Mouse (Mus musculus) limb, embryonic 14.5 days (tissue): ENCODE measurements at regions not wholly inside any gene's neighbourhood (a gene's known extent, or its start where the extent isn't known, plus 50 kb on each side); places are given as distances from the start of the nearest gene placed in this dataset.

Experiments
- ATAC-seq: fragments of 200-750 bp; cut with Nextera tagmentation; 2 replicates; pipeline ENCODE4 v1.8.0; 2017; ENCODE audit warnings: low read depth, moderate number of reproducible peaks, moderate TSS enrichment; ENCODE audit not compliant: low FRiP score
- DNase-seq: peaks from one replicate; pipeline ENCODE4 v3.0.0-alpha.2; 2015; ENCODE audit warnings: low spot score
- H3K27ac ChIP-seq: fragments of 300-500 bp; sonication (generic); replicated peaks from 2 replicates; pipeline ENCODE4 v1.5.1; 2014; ENCODE audit warnings: low read depth, mild to moderate bottlenecking, low read length, moderate library complexity, mixed read lengths
- H3K27me3 ChIP-seq: fragments of 300-500 bp; sonication (generic); 2 replicates; pipeline ENCODE4 v1.6.1; 2014; ENCODE audit warnings: low read length, mixed read lengths; ENCODE audit not compliant: control insufficient read depth, insufficient read depth
- H3K36me3 ChIP-seq: fragments of 300-500 bp; sonication (generic); 2 replicates; pipeline ENCODE4 v1.6.1; 2014; ENCODE audit warnings: mild to moderate bottlenecking, low read length, moderate library complexity, mixed read lengths; ENCODE audit not compliant: control insufficient read depth, insufficient read depth
- H3K4me1 ChIP-seq: fragments of 300-500 bp; sonication (generic); 2 replicates; pipeline ENCODE4 v1.6.1; 2014; ENCODE audit warnings: antibody characterized with exemption, low read length, mixed read lengths; ENCODE audit not compliant: control insufficient read depth, insufficient read depth
- H3K4me2 ChIP-seq: fragments of 300-500 bp; sonication (generic); replicated peaks from 2 replicates; pipeline ENCODE4 v1.6.1; 2014; ENCODE audit warnings: low read depth, mild to moderate bottlenecking, low read length, moderate library complexity; ENCODE audit not compliant: severe bottlenecking
- H3K4me3 ChIP-seq: fragments of 300-500 bp; sonication (generic); replicated peaks from 2 replicates; pipeline ENCODE4 v1.5.1; 2014; ENCODE audit warnings: low read length
- H3K9ac ChIP-seq: fragments of 300-500 bp; sonication (generic); 2 replicates; pipeline ENCODE4 v1.6.1; 2014; ENCODE audit warnings: mild to moderate bottlenecking, low read depth, low read length, moderate library complexity; ENCODE audit not compliant: severe bottlenecking
- H3K9me3 ChIP-seq: fragments of 300-500 bp; sonication (generic); 2 replicates; pipeline ENCODE4 v1.6.1; 2016; ENCODE audit warnings: low read length; ENCODE audit not compliant: control insufficient read depth
- POLR2A ChIP-seq: fragments of 200-500 bp; IDR thresholded peaks from 2 replicates; pipeline ENCODE4 v1.8.0; 2012; ENCODE audit warnings: inconsistent platforms, mild to moderate bottlenecking, moderate library complexity, borderline replicate concordance; ENCODE audit not compliant: insufficient read depth, insufficient read length; ENCODE audit errors: extremely low read depth
- WGBS: fragments of 180-500 bp; shearing (Covaris S2); extraction: QIAGEN DNeasy Blood & Tissue Kit; methylation state at CpG from one replicate; pipeline ENCODE4 v1.1.7; 2014; 5-methylcytosine and 5-hydroxymethylcytosine counted together

DNA sequence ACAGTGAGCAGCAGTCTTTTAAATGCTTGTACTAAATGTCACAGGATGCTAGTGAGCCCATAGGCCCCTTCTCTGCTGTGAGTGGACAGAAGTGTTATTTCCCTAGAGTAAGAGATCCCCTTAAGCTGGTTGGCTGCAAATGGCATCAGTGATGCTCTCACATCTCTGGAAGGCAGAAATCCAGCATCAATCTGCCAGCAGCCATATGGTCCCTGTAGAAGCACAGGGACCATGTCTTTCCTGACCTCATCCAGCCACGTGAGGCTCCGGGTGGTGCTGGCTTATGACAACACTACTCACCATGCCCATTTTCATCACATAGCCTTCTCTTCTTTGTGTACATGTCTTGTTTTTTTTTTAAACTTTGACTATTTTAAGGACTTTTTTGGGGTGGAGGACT is 138.9 kb upstream of the Cachd1 start:
- Histone ChIP-seq H3K4me1 (no peaks in the 10 kb centered on the region), H3K9me3 (no peaks in the 10 kb centered on the region), H3K4me3 (no peak overlapping the region), H3K27me3 (no peaks in the 10 kb centered on the region), H3K36me3 (no peaks in the 10 kb centered on the region), H3K9ac (no peak overlapping the region), H3K4me2 (no peak overlapping the region), H3K27ac (no peak overlapping the region)
- ATAC-seq (no peak), DNase-seq (no peak)
- TF ChIP-seq POLR2A, result no peak
- 91% methylated on average over 2 of the region's 2 CpGs for WGBS

DNA sequence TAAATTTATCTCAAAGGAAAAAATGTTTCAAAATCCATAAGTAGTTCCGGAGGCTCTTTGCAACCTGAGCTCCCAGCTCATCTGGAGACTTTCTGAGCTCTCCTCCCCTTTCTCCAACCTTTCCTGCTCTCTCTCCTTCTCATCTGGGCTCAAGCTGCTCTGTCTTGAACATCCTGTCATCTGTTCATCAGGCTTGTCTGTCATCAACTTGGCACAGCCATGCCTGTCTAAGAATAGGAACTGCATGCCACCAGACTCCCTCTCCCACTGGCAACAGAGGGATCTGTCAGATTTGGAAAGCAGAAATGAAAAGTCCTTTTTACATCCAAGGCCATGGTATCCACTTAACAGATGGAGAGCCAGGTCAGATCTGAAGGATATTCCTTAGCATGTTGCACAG is 115.3 kb upstream of the Cachd1 start:
- H3K9ac ChIP-seq, result no peak overlapping the region
- 0 out of 2 replicates have a peak, but pooled peaks cover 3% of the 10 kb centered on the region for H3K4me1 ChIP-seq
- H3K4me2 ChIP-seq, result no peak overlapping the region
- DNase-seq (no peak), ATAC-seq (no peak)
- no peak overlapping the region for H3K27ac ChIP-seq
- no peaks in the 10 kb centered on the region for H3K9me3 ChIP-seq
- TF ChIP-seq POLR2A, result no peak
- H3K27me3 ChIP-seq, result no peaks in the 10 kb centered on the region
- WGBS, result 53% methylated on average over 1 of the region's 1 CpGs
- H3K36me3 ChIP-seq, result no peaks in the 10 kb centered on the region
- H3K4me3 ChIP-seq, result no peak overlapping the region

DNA sequence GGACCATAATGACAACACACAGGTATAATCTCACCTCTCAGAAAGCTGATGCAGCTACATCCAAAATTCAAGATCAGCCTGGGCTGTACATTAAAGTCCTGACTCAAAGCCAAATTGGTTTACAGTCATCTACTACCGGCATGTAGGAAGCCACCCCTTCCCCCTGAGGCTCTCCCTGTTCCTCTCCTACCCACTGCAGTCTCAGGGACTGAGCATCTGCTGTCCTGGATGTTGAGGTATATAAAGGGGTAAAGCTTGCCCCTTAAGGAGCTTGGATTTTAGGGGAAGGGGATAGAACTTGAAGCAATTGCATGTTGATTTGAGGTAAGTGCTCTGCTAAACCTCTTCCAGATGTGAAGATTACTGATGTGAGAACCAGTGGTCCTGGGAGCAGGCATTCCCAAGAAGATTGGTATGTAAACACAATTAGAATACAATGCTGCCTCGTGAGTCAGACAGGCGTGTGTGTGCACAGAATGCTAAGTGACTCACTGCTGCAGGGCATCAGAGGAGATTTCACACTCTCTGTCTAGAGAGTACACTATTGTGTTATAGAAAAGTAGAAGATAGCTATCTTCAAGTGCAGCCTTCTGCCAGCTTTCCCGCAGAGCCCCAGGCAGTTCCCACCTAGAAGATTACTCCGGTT is 111.7 kb upstream of the Cachd1 start:
- Histone ChIP-seq H3K36me3 (no peaks in the 10 kb centered on the region), H3K4me2 (no peak overlapping the region), H3K9me3 (no peaks in the 10 kb centered on the region), H3K4me3 (no peak overlapping the region), H3K4me1 (0 out of 2 replicates have a peak, but pooled peaks cover 3% of the 10 kb centered on the region), H3K27me3 (no peaks in the 10 kb centered on the region), H3K27ac (no peak overlapping the region), H3K9ac (no peak overlapping the region)
- WGBS, result 26% methylated on average over 5 of the region's 5 CpGs
- ATAC-seq (no peak), DNase-seq (no peak)
- TF ChIP-seq POLR2A, result no peak

DNA sequence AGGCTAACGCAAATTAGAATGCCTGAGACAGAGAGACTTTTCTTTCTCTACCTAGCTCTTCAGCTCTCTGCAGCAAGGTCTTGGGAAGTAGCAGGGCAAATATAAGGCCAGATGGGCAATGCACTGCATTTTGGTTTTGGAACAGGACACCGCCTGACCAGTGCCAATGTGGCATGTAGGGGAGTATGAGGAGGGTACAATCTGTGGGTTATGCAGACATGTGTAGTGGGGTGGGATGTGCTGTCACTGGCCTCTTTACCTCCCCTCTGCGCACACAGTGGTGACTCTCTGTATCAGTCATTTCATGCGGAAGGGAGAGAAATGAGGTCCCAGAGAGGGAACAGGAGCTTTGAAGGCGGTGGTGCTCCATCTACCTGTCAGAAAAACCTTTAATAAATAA is 105.9 kb upstream of the Cachd1 start:
- no peak for DNase-seq
- 75% methylated on average over 5 of the region's 5 CpGs for WGBS
- H3K36me3 ChIP-seq, result no peaks in the 10 kb centered on the region

DNA sequence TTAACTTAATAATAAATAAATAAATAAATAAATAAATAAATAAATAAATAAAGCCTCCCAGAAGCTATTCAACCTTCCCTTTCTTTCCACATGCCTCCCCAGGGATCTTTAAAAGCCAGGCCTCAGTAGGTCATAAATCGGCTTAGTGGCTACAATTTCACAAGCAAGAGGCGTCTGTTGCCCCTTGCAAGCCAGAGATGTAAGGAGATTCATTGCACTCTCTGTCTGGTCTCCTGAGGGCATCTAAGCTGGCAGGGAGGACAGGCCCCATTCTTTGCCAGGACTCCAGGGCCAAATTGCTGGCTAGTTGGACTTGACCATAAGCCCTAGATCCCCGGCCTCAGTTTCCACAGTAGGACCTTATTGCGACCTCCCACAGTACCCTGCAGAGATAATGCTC is 101.6 kb upstream of the Cachd1 start:
- no peak for TF ChIP-seq POLR2A
- Histone ChIP-seq H3K36me3 (no peaks in the 10 kb centered on the region), H3K4me1 (peaks cover 10% of the 10 kb centered on the region), H3K27ac (no peak overlapping the region), H3K9ac (no peak overlapping the region), H3K4me3 (no peak overlapping the region), H3K4me2 (no peak overlapping the region), H3K27me3 (no peaks in the 10 kb centered on the region), H3K9me3 (no peaks in the 10 kb centered on the region)
- DNase-seq (no peak), ATAC-seq (no peak)
- 44% methylated on average over 4 of the region's 4 CpGs for WGBS

More for the DNA sequence above, 105.9 kb upstream of the Cachd1 start:
- Histone ChIP-seq H3K9me3 (no peaks in the 10 kb centered on the region), H3K9ac (no peak overlapping the region), H3K4me3 (no peak overlapping the region), H3K4me2 (no peak overlapping the region), H3K4me1 (peaks cover 10% of the 10 kb centered on the region), H3K27me3 (no peaks in the 10 kb centered on the region), H3K27ac (no peak overlapping the region)
- no peak for TF ChIP-seq POLR2A
- no peak for ATAC-seq
